ENCODE assay signal across 26 mouse cellular contexts in genomic region chr14:76917139-76917929, GRCm38 (mm10).
DNase-seq lines count a peak whose midpoint lies in the region; ATAC-seq and TF ChIP-seq lines count a peak whose summit lies in the region.
"Had no signal": no experiment of that assay in that cellular context is flagged by ENCODE, and none has a peak within 500 bp of the region (broad histone marks: within the 10 kb centered on the region; RNA-seq: fewer than 3 reads in every experiment).

No protein-coding gene starts in this region.

- no peak overlapping the region for H3K4me2 ChIP-seq in heart, embryonic 11.5 days
- no peak overlapping the region for H3K4me2 ChIP-seq in limb, embryonic 12.5 days
- no peak overlapping the region for H3K4me2 ChIP-seq in limb, embryonic 15.5 days
- H3K4me2 ChIP-seq: embryonic facial prominence, embryonic 12.5 days; forebrain, embryonic 12.5 days; heart, embryonic 15.5 days; hindbrain, embryonic 13.5 days; liver, embryonic 15.5 days; lung, embryonic 15.5 days had no signal

- TF ChIP-seq CTCF in brain, embryonic 14.5 days (IDR thresholded peaks at IDR 0.05; ENCODE audit: borderline replicate concordance, extremely low read depth, insufficient read depth, insufficient read length): no peak

- no peaks in the 10 kb centered on the region for H3K9me3 ChIP-seq in heart, embryonic 11.5 days (replicated peaks; ENCODE audit: control insufficient read depth, low read length)
- no peaks in the 10 kb centered on the region for H3K9me3 ChIP-seq in limb, embryonic 12.5 days
- no peaks in the 10 kb centered on the region for H3K9me3 ChIP-seq in limb, embryonic 10.5 days (replicated peaks)
- no peaks in the 10 kb centered on the region for H3K9me3 ChIP-seq in limb, embryonic 15.5 days
- H3K9me3 ChIP-seq: embryonic facial prominence, embryonic 12.5 days; forebrain, embryonic 12.5 days; heart, embryonic 15.5 days; hindbrain, embryonic 13.5 days; liver, embryonic 15.5 days; lung, embryonic 15.5 days had no signal

- TF ChIP-seq POLR2A in brain, embryonic 14.5 days (IDR thresholded peaks at IDR 0.05; ENCODE audit: borderline replicate concordance, extremely low read depth, insufficient read depth, insufficient read length, poor library complexity, severe bottlenecking): no peak

- H3K4me3 ChIP-seq in heart, embryonic 11.5 days (ENCODE audit: low read depth, low read length): no peak overlapping the region
- H3K4me3 ChIP-seq in limb, embryonic 12.5 days (replicated peaks): no peak overlapping the region
- H3K4me3 ChIP-seq in limb, embryonic 10.5 days: no peak overlapping the region
- no peak overlapping the region for H3K4me3 ChIP-seq in limb, embryonic 15.5 days
- H3K4me3 ChIP-seq: embryonic facial prominence, embryonic 12.5 days; forebrain, embryonic 12.5 days; heart, embryonic 15.5 days; hindbrain, embryonic 13.5 days; liver, embryonic 15.5 days; lung, embryonic 15.5 days had no signal

- H3K36me3 ChIP-seq in heart, embryonic 11.5 days (ENCODE audit: control insufficient read depth, insufficient read depth, low read length): no peaks in the 10 kb centered on the region
- H3K36me3 ChIP-seq in limb, embryonic 12.5 days: no peaks in the 10 kb centered on the region
- H3K36me3 ChIP-seq in limb, embryonic 10.5 days: no peaks in the 10 kb centered on the region
- no peaks in the 10 kb centered on the region for H3K36me3 ChIP-seq in limb, embryonic 15.5 days
- H3K36me3 ChIP-seq: embryonic facial prominence, embryonic 12.5 days; forebrain, embryonic 12.5 days; heart, embryonic 15.5 days; hindbrain, embryonic 13.5 days; liver, embryonic 15.5 days; lung, embryonic 15.5 days had no signal

- no peak for ATAC-seq in heart, embryonic 11.5 days (replicated peaks; ENCODE audit: insufficient number of reproducible peaks, low FRiP score, low TSS enrichment)
- no peak for ATAC-seq in limb, embryonic 12.5 days (ENCODE audit: insufficient number of reproducible peaks, insufficient read depth, low FRiP score, low TSS enrichment, low read depth)
- no peak for ATAC-seq in limb, embryonic 15.5 days (ENCODE audit: insufficient number of reproducible peaks, low FRiP score, low TSS enrichment, low read depth)
- ATAC-seq in granulocyte monocyte progenitor cell, adult 5-6 weeks (replicated peaks; ENCODE audit: poor library complexity, severe bottlenecking): no peak
- ATAC-seq: inflammation-experienced regulatory T-cells, adult 6 months had no signal

- peak; percentile 78 for DNase-seq in heart, adult 11 months
- no peak for DNase-seq in limb, embryonic 10.5 days (ENCODE audit: low spot score)
- DNase-seq in brain, embryonic 14.5 days (ENCODE audit: low read depth): peak; percentile 31
- DNase-seq in spleen, postnatal 14 days (ENCODE audit: low spot score in 2 of 2): no peak
- DNase-seq: adrenal gland, postnatal 36 days; cerebellum, adult 11-12 months; cerebellum, postnatal 14 days; gastrocnemius, postnatal 25 days; heart, postnatal 36 days; kidney, adult 18-20 months; kidney, postnatal 4 days; lung, postnatal 36 days; midbrain, embryonic 14.5 days; thymus, postnatal 25 days had no signal

- no peak overlapping the region for H3K9ac ChIP-seq in heart, embryonic 11.5 days (ENCODE audit: low read depth, low read length)
- no peak overlapping the region for H3K9ac ChIP-seq in limb, embryonic 12.5 days (replicated peaks)
- H3K9ac ChIP-seq in limb, embryonic 15.5 days: no peak overlapping the region
- H3K9ac ChIP-seq: embryonic facial prominence, embryonic 12.5 days; forebrain, embryonic 12.5 days; heart, embryonic 15.5 days; hindbrain, embryonic 13.5 days; liver, embryonic 15.5 days; lung, embryonic 15.5 days had no signal

- H3K27me3 ChIP-seq in heart, embryonic 11.5 days (ENCODE audit: control insufficient read depth, insufficient read depth, low read length): no peaks in the 10 kb centered on the region
- no peaks in the 10 kb centered on the region for H3K27me3 ChIP-seq in limb, embryonic 12.5 days
- no peaks in the 10 kb centered on the region for H3K27me3 ChIP-seq in limb, embryonic 10.5 days (ENCODE audit: low read depth, poor library complexity, severe bottlenecking)
- H3K27me3 ChIP-seq in limb, embryonic 15.5 days: no peaks in the 10 kb centered on the region
- H3K27me3 ChIP-seq: embryonic facial prominence, embryonic 12.5 days; forebrain, embryonic 12.5 days; heart, embryonic 15.5 days; hindbrain, embryonic 13.5 days; liver, embryonic 15.5 days; lung, embryonic 15.5 days; Patski had no signal

- peaks cover 8% of the 10 kb centered on the region for H3K4me1 ChIP-seq in heart, embryonic 11.5 days (ENCODE audit: control insufficient read depth, insufficient read depth, low read length)
- H3K4me1 ChIP-seq in limb, embryonic 12.5 days (replicated peaks): peaks cover 2% of the 10 kb centered on the region; the same call in 1 of the 2 replicates
- peaks cover 9% of the 10 kb centered on the region for H3K4me1 ChIP-seq in limb, embryonic 10.5 days
- H3K4me1 ChIP-seq in limb, embryonic 15.5 days: 0 out of 2 replicates have a peak, but pooled peaks cover 3% of the 10 kb centered on the region
- H3K4me1 ChIP-seq: forebrain, embryonic 12.5 days; hindbrain, embryonic 13.5 days had no signal

- H3K27ac ChIP-seq in heart, embryonic 11.5 days (ENCODE audit: low read depth, low read length): no peak overlapping the region
- 0 out of 2 replicates have a peak overlapping the region, but pooled peaks have one; percentile 25 for H3K27ac ChIP-seq in limb, embryonic 12.5 days
- no peak overlapping the region for H3K27ac ChIP-seq in limb, embryonic 10.5 days
- H3K27ac ChIP-seq in limb, embryonic 15.5 days: peak overlapping the region; percentile 24; the same call in 1 of the 2 replicates
- H3K27ac ChIP-seq: embryonic facial prominence, embryonic 12.5 days; forebrain, embryonic 12.5 days; heart, embryonic 15.5 days; hindbrain, embryonic 13.5 days; liver, embryonic 15.5 days; lung, embryonic 15.5 days had no signal

- 73% methylated on average over 10 of the region's 10 CpGs for WGBS in heart, embryonic 11.5 days (ENCODE audit: insufficient replicate concordance)
- 56% methylated on average over 10 of the region's 10 CpGs for WGBS in limb, embryonic 12.5 days
- 69% methylated on average over 10 of the region's 10 CpGs for WGBS in limb, embryonic 10.5 days
- 62% methylated on average over 10 of the region's 10 CpGs for WGBS in limb, embryonic 15.5 days

Comparison
In these comparisons a context has a peak if more than half of its experiments do, and no peak if none do; other contexts are left out.
1. H3K27ac ChIP-seq: peak in limb, embryonic 12.5 days (single experiment) and limb, embryonic 15.5 days (single experiment); none in heart, embryonic 11.5 days (single experiment) and limb, embryonic 10.5 days (single experiment).
2. DNase-seq: peak in heart, adult 11 months (single experiment) and brain, embryonic 14.5 days (single experiment); none in limb, embryonic 10.5 days (single experiment) and spleen, postnatal 14 days (0 of 2).